Mouse (Mus musculus): ENCODE data around the gene Mtmr11. TPM values are rescaled to one million over a fixed set of nuclear protein-coding genes. Genes with fewer than 3 reads are reported as not detected.

Gene Mtmr11
- polyA plus RNA-seq, 1 experiment, result 10.5 TPM

GRCm38 (mm10) chr3:96220765-96221639 is 59.2 kb downstream of the Mtmr11 start, which contains the start of the genes Hist2h2ac and Hist2h2be:
Hist2h2ac (minus strand) TSS chr3:96220880.
Hist2h2be (plus strand) TSS chr3:96221119.
- peak; percentile 85 for DNase-seq
- under 1% methylated on average over 43 of the region's 43 CpGs for WGBS
- TF ChIP-seq CTCF (IDR thresholded peaks at IDR 0.05; ENCODE audit: insufficient read depth, low read length) (no peak), POLR2A (IDR thresholded peaks at IDR 0.05; ENCODE audit: borderline replicate concordance, extremely low read depth, low read depth, low read length) (peak; percentile 89)
- Histone ChIP-seq H3K4me1 (ENCODE audit: control insufficient read depth, insufficient read depth, low read length) (peaks cover 13% of the 10 kb centered on the region), H3K4me3 (replicated peaks; ENCODE audit: extremely low read depth, low read depth, low read length) (peak within 1 kb of the TSS; percentile 95)

Other genes starting within 250 kb of the Mtmr11 start
- 11.4 and 17.4 TPM in 2 replicates for gene Anp32e, start 232.8 kb upstream of the Mtmr11 start, polyA plus RNA-seq (2012; rRNA removed)
- gene Plekho1, start 166.0 kb upstream of the Mtmr11 start, polyA plus RNA-seq (2012; rRNA removed), result 55.7 and 82.7 TPM in 2 replicates
- 3.6 and 4.7 TPM in 2 replicates for gene Vps45, start 103.5 kb upstream of the Mtmr11 start, polyA plus RNA-seq (2012; rRNA removed)
- gene Otud7b, start 57.5 kb upstream of the Mtmr11 start, polyA plus RNA-seq (2012; rRNA removed), result 25.6 and 38.7 TPM in 2 replicates
- 66.2 and 71.6 TPM in 2 replicates for gene Sf3b4, start 10.3 kb downstream of the Mtmr11 start, polyA plus RNA-seq (2012; rRNA removed)
- gene Sv2a, start 19.1 kb downstream of the Mtmr11 start, polyA plus RNA-seq (2012; rRNA removed), result 1.5 and 1.6 TPM in 2 replicates
- 61.3 and 70.4 TPM in 2 replicates for gene Bola1, start 57.7 kb downstream of the Mtmr11 start, polyA plus RNA-seq (2012; rRNA removed)
- gene Hist2h2ab, start 57.9 kb downstream of the Mtmr11 start, polyA plus RNA-seq (2012; rRNA removed), result 1.2 and 2.7 TPM in 2 replicates
- 6.0 and 7.1 TPM in 2 replicates for gene Hist2h2ac, start 58.9 kb downstream of the Mtmr11 start, polyA plus RNA-seq (2012; rRNA removed)
- 4.2 and 6.2 TPM in 2 replicates for gene Hist2h2be, start 59.1 kb downstream of the Mtmr11 start, polyA plus RNA-seq (2012; rRNA removed)
- gene Hist2h3c2, start 77.1 kb downstream of the Mtmr11 start, polyA plus RNA-seq (2012; rRNA removed), result 17.3 and 35.2 TPM in 2 replicates
- 38.5 and 132 TPM in 2 replicates for gene Hist2h2aa2, start 78.3 kb downstream of the Mtmr11 start, polyA plus RNA-seq (2012; rRNA removed)
- 203 and 266 TPM in 2 replicates for gene Hist2h2aa1, start 83.5 kb downstream of the Mtmr11 start, polyA plus RNA-seq (2012; rRNA removed)
- gene Hist2h3c1, start 84.7 kb downstream of the Mtmr11 start, polyA plus RNA-seq (2012; rRNA removed), result not detected in 2 replicates
- gene Hist2h4, start 101.3 kb downstream of the Mtmr11 start, polyA plus RNA-seq (2012; rRNA removed), result 5.1 and 5.6 TPM in 2 replicates
- gene Hist2h3b, start 106.7 kb downstream of the Mtmr11 start, polyA plus RNA-seq (2012; rRNA removed), result 33.2 and 40.7 TPM in 2 replicates
- gene Hist2h2bb, start 107.7 kb downstream of the Mtmr11 start, polyA plus RNA-seq (2012; rRNA removed), result 1.1 and 1.8 TPM in 2 replicates
- gene Fcgr1, start 132.0 kb downstream of the Mtmr11 start, polyA plus RNA-seq (2012; rRNA removed), result 2.9 and 3.6 TPM in 2 replicates

All from lung, adult 2 months (tissue).